Mouse (Mus musculus) embryonic facial prominence, embryonic 11.5 days (tissue): ENCODE data around the gene Nckap5l. TPM values are rescaled to one million over a fixed set of nuclear protein-coding genes. Genes with fewer than 3 reads are reported as not detected.
A peak's percentile ranks its signal among the peaks of the same experiment; 100 is the strongest.

Experiments used
- ATAC-seq: fragments of 200-750 bp; cut with Nextera tagmentation; replicated peaks from 2 replicates; pipeline ENCODE4 v1.8.0; 2017; ENCODE audit warnings: low read depth; ENCODE audit not compliant: insufficient number of reproducible peaks, low FRiP score, low TSS enrichment
- DNase-seq: peaks from one replicate; pipeline ENCODE4 v3.0.0-alpha.2; 2015; ENCODE audit warnings: low spot score
- H3K27ac ChIP-seq: fragments of 300-500 bp; sonication (generic); replicated peaks from 2 replicates; pipeline ENCODE4 v1.5.1; 2014; ENCODE audit warnings: mild to moderate bottlenecking, low read depth, low read length, control low read depth
- H3K27me3 ChIP-seq: fragments of 300-500 bp; sonication (generic); 2 replicates; pipeline ENCODE4 v1.6.1; 2014; ENCODE audit warnings: mild to moderate bottlenecking, low read length, moderate library complexity, mixed read lengths; ENCODE audit not compliant: control insufficient read depth, insufficient read depth
- H3K36me3 ChIP-seq: fragments of 300-500 bp; sonication (generic); replicated peaks from 2 replicates; pipeline ENCODE4 v1.6.1; 2014; ENCODE audit warnings: low read depth, mild to moderate bottlenecking, low read length, moderate library complexity, mixed read lengths; ENCODE audit not compliant: control insufficient read depth, insufficient read depth
- H3K4me1 ChIP-seq: fragments of 300-500 bp; sonication (generic); 2 replicates; pipeline ENCODE4 v1.6.1; 2014; ENCODE audit warnings: low read length, mixed read lengths; ENCODE audit not compliant: control insufficient read depth, insufficient read depth
- H3K4me2 ChIP-seq: fragments of 300-500 bp; sonication (generic); 2 replicates; pipeline ENCODE4 v1.6.1; 2014; ENCODE audit warnings: low read depth, mild to moderate bottlenecking, control low read depth, low read length, moderate library complexity
- H3K4me3 ChIP-seq: fragments of 300-500 bp; sonication (generic); 2 replicates; pipeline ENCODE4 v1.5.1; 2014; ENCODE audit warnings: low read depth, low read length, control low read depth
- H3K9ac ChIP-seq: fragments of 300-500 bp; sonication (generic); replicated peaks from 2 replicates; pipeline ENCODE4 v1.6.1; 2014; ENCODE audit warnings: mild to moderate bottlenecking, control low read depth, low read length
- H3K9me3 ChIP-seq: fragments of 300-500 bp; sonication (generic); replicated peaks from 2 replicates; pipeline ENCODE4 v1.6.1; 2016; ENCODE audit warnings: mild to moderate bottlenecking, low read length, inconsistent platforms, mixed read lengths; ENCODE audit not compliant: control insufficient read depth
- WGBS: fragments of 180-500 bp; shearing (Covaris S2); extraction: QIAGEN DNeasy Blood & Tissue Kit; methylation state at CpG from one replicate; pipeline ENCODE4 v1.1.7; 2014; 5-methylcytosine and 5-hydroxymethylcytosine counted together
- polyA plus RNA-seq: library from polyadenylated mRNA; unstranded; fragments of >200 nt; fragmentation: Nextera tagmentation; extraction: Ambion mirVana; gene quantifications from 2 replicates; pipeline ENCODE4 v1.2.1, GENCODE M21; 2014

The Nckap5l gene
- polyA plus RNA-seq, 1 experiment from 2014 or later, result 9.0 TPM

- WGBS, result 78% methylated on average over 1 of the region's 1 CpGs
- no peak for ATAC-seq
- Histone ChIP-seq H3K4me3 (no peak overlapping the region), H3K9me3 (no peaks in the 10 kb centered on the region), H3K27me3 (no peaks in the 10 kb centered on the region), H3K4me1 (no peaks in the 10 kb centered on the region; the same call in 1 of the 2 replicates), H3K9ac (no peak overlapping the region), H3K4me2 (no peak overlapping the region), H3K36me3 (no peaks in the 10 kb centered on the region), H3K27ac (no peak overlapping the region)
- no peak for DNase-seq
Measured at GRCm38 (mm10) chr15:99396462-99396861, 61.1 kb downstream of the Nckap5l start.

DNA sequence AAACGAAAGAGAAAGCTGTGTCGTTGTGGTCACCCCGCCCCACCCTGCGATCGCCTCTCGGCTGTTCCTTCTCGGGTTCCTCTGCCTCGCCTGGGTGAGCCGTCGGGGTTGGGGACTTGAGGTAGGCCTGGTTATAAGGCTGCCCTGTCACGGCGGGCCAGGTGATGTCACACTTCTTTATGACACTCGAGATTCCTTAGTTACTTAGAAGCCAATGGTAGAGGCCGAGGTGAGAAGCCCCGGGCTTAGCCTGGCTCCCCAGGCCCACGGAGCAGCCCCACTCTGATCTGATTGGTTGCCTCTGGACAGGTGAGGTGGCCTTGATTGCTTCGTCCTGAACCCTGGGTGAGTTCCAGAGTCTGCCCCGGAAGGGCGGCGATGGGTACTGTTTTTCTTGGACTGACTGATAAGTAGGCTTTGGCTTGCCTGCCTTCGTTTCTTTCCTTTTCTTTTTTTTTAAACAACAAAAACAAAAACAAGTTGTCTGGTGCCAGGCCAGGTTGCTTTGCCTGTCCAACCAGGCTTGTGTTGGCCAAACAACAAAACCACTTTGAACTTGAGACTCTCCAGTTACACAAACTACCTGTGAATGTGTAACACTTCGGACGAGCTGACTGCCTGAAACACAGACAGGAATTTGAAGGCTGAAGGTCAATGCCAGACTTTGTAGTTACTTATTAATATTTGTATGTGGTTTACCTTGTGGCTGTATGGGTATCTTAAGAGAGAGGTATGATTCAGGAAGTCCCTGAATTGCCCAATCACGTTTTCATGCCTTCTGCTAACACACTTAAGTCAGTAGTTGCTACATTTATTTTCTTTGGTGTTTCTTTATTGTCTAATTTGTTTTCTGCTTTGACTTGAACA, 63.9 kb downstream of the Nckap5l start:
- 9% methylated on average over 24 of the region's 24 CpGs for WGBS
- Histone ChIP-seq H3K9me3 (no peaks in the 10 kb centered on the region), H3K36me3 (no peaks in the 10 kb centered on the region), H3K4me3 (peak overlapping the region; percentile 55), H3K27me3 (no peaks in the 10 kb centered on the region), H3K4me1 (no peaks in the 10 kb centered on the region; the same call in 1 of the 2 replicates), H3K27ac (no peak overlapping the region; the same call in 1 of the 2 replicates), H3K9ac (peak overlapping the region; percentile 66), H3K4me2 (peak overlapping the region; percentile 51)
- ATAC-seq (peak; percentile 8), DNase-seq (no peak)

- Histone ChIP-seq H3K9ac (peak within 1 kb of the TSS; percentile 66), H3K9me3 (no peaks in the 10 kb centered on the region), H3K4me1 (no peaks in the 10 kb centered on the region; the same call in 1 of the 2 replicates), H3K4me3 (peak within 1 kb of the TSS; percentile 55), H3K36me3 (no peaks in the 10 kb centered on the region), H3K27ac (no peak within 1 kb of the TSS; the same call in 1 of the 2 replicates), H3K27me3 (no peaks in the 10 kb centered on the region), H3K4me2 (peak within 1 kb of the TSS; percentile 51)
- under 1% methylated on average over 51 of the region's 51 CpGs for WGBS
- DNase-seq, result peak; percentile 100
- ATAC-seq, result peak; percentile 99
Measured at GRCm38 (mm10) chr15:99392486-99393385, 64.8 kb downstream of the Nckap5l start, which contains the start of gene Tmbim6. TSS of gene Tmbim6 (plus strand) at chr15:99392882.

DNA sequence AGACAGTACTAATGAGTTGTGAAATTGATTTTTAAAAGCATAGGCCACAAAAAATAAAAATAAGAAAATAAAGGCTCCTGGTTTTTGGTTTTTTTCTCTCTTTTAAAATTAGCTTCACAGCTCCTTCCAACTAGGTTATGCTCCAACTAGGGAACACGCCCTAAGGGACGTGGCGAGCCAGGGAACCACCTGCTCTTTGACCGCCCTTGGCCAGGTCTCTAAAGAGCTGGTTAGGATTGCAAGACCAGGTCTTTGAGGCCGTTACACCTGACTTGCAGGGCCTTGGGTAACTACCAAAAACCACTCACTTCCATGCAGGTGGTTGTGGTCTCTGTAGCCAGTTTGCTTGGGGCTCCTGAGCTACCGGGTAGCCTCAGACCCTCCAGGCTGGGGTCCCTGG, 65.6 kb downstream of the Nckap5l start:
- Histone ChIP-seq H3K4me1 (no peaks in the 10 kb centered on the region; the same call in 1 of the 2 replicates), H3K4me2 (peak overlapping the region; percentile 49), H3K36me3 (no peaks in the 10 kb centered on the region), H3K9me3 (no peaks in the 10 kb centered on the region), H3K9ac (peak overlapping the region; percentile 14; the same call in 1 of the 2 replicates), H3K27me3 (no peaks in the 10 kb centered on the region), H3K4me3 (peak overlapping the region; percentile 25), H3K27ac (no peak overlapping the region)
- no peak for ATAC-seq
- 86% methylated on average over 6 of the region's 6 CpGs for WGBS
- no peak for DNase-seq

DNA sequence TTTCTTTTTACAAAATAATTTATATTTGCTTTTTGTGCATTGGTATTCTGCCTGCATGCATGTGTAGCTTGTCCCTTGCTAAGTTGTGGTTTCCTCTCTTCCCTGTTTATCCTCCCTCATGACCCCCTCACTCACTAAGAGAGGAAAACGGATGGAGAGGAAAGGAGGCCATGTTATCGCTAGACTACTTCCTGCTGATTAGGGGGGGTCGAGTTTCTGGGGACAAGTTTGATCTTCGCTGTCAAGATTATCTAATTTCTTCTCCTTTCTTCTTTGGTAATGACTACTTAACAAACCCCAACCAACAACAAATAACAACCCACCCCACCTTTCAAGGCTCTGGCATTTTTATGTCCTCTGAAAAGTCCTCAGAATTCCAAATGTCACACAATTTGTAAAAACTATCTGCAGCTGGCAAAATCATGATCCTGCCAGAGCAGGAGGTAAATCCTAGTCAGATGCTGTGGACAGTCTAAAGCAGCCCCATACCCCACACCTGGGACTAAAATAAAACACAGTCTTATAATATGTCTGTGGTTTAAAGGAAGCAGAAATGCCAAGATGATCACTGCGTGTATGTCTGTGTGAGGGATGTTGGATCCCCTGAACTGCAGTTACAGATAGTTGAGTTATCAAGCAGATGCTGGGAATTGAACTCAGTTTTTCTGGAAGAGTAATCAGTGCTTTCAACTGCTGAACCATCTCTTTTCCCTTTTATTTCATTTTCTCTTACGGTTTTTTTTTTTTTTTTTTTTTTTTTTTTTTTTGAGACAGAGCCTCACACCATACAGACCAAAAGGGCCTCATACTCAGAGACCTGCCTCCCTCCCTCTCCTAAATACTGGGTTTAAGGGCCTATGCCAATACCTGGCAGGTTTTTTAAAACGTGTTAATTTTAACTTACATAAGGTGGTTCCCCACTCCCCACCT, 66.8 kb downstream of the Nckap5l start:
- Histone ChIP-seq H3K27ac (no peak overlapping the region), H3K4me1 (no peaks in the 10 kb centered on the region; the same call in 1 of the 2 replicates), H3K9ac (no peak overlapping the region), H3K4me3 (no peak overlapping the region), H3K9me3 (no peaks in the 10 kb centered on the region), H3K27me3 (no peaks in the 10 kb centered on the region), H3K36me3 (no peaks in the 10 kb centered on the region), H3K4me2 (no peak overlapping the region)
- DNase-seq (no peak), ATAC-seq (no peak)
- WGBS, result 60% methylated on average over 7 of the region's 7 CpGs

DNA sequence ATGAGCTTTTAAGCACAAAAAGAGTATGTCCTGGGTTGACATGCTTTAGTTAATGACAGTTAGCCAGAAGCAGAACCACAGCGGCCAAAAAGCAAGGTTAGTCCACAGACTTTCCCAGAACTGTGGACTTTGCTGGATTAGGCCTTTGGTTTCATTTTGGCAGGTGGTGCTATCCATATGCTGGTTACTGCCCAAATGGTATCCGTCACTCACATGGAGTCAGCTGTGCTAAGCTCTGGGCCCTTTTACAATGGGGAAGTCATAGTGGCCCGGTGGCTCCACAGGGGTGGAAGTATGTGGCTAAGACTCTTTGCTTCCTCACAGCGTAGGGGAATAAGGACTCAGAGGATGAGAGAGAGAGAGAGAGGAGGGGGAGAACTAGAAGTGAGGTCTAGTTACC, 69.6 kb downstream of the Nckap5l start:
- no peaks in the 10 kb centered on the region for H3K36me3 ChIP-seq
- H3K9ac ChIP-seq, result no peak overlapping the region
- no peak overlapping the region for H3K4me2 ChIP-seq
- H3K4me1 ChIP-seq, result no peaks in the 10 kb centered on the region; the same call in 1 of the 2 replicates
- H3K27me3 ChIP-seq, result no peaks in the 10 kb centered on the region
- H3K27ac ChIP-seq, result no peak overlapping the region
- WGBS, result 80% methylated on average over 4 of the region's 4 CpGs
- H3K9me3 ChIP-seq, result no peaks in the 10 kb centered on the region
- H3K4me3 ChIP-seq, result no peak overlapping the region
- no peak for DNase-seq
- ATAC-seq, result no peak

DNA sequence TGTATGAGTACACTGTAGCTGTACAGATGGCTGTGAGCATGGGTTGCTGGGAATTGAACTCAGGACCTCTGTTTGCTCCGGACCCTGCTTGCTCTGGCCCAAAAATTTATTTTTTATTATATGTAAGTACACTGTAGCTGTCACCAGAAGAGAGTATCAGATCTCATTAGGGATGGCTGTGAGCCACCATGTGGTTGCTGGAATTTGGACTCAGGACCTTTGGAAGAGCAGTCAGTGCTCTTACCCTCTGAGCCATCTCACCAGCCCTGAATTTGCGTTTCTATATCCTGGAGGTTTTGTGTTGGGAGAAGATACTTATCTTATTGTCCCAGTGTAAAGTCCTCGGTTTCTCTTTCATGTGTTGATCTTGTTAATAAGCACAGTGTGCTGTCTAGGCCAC, 70.8 kb downstream of the Nckap5l start:
- no peak overlapping the region for H3K27ac ChIP-seq
- ATAC-seq (no peak), DNase-seq (no peak)
- H3K27me3 ChIP-seq, result no peaks in the 10 kb centered on the region
- H3K9me3 ChIP-seq, result no peaks in the 10 kb centered on the region
- WGBS, result 78% methylated on average over 3 of the region's 3 CpGs
- H3K4me1 ChIP-seq, result no peaks in the 10 kb centered on the region; the same call in 1 of the 2 replicates
- H3K36me3 ChIP-seq, result no peaks in the 10 kb centered on the region
- H3K4me2 ChIP-seq, result no peak overlapping the region
- H3K4me3 ChIP-seq, result no peak overlapping the region
- H3K9ac ChIP-seq, result no peak overlapping the region
